8 mouse cellular contexts compared by ENCODE assay signal in genomic region chr7:114275372-114276004, GRCm38 (mm10). TPM values are rescaled to one million over a fixed set of nuclear protein-coding genes. Genes with fewer than 3 reads are reported as not detected.
DNase-seq lines count a peak whose midpoint lies in the region; ATAC-seq and TF ChIP-seq lines count a peak whose summit lies in the region.

No protein-coding gene starts in this region.

- DNase-seq in heart, adult 18-20 months, result no peak
- DNase-seq in G1E (ENCODE audit: low spot score), result no peak
- no peak for DNase-seq in cerebellum, postnatal 4 days (ENCODE audit: low spot score in 2 of 2)
- DNase-seq in gastrocnemius, postnatal 25 days, result no peak
- no peak for DNase-seq in layer of hippocampus, postnatal 10 days (ENCODE audit: low spot score in 2 of 2)

- peak; percentile 63 for ATAC-seq in heart, embryonic 16.5 days (replicated peaks; ENCODE audit: extremely low read depth, insufficient read depth, low FRiP score)
- no peak; the same call in 1 of the 2 replicates for ATAC-seq in G1E (ENCODE audit: extremely low read depth, insufficient number of reproducible peaks, low FRiP score, poor library complexity, severe bottlenecking)
- ATAC-seq in granulocyte monocyte progenitor cell, adult 5-6 weeks (replicated peaks; ENCODE audit: poor library complexity, severe bottlenecking), result peak; percentile 54

- no peaks in the 10 kb centered on the region for H3K9me3 ChIP-seq in heart, embryonic 16.5 days (replicated peaks; ENCODE audit: control insufficient read depth, low read length)
- H3K9me3 ChIP-seq in G1E (replicated peaks), result no peaks in the 10 kb centered on the region
- no peaks in the 10 kb centered on the region for H3K9me3 ChIP-seq in megakaryocyte, embryonic 14.5 days

- H3K4me1 ChIP-seq in heart, embryonic 16.5 days (ENCODE audit: control insufficient read depth, insufficient read depth, low read length), result peaks cover 13% of the 10 kb centered on the region
- H3K4me1 ChIP-seq in G1E (ENCODE audit: insufficient read depth, low read depth, low read length), result peaks cover 20% of the 10 kb centered on the region
- peaks cover 29% of the 10 kb centered on the region for H3K4me1 ChIP-seq in megakaryocyte, embryonic 14.5 days

- 1% methylated on average over 24 of the region's 24 CpGs for WGBS in heart, embryonic 16.5 days

- H3K36me3 ChIP-seq in heart, embryonic 16.5 days (ENCODE audit: control insufficient read depth, insufficient read depth), result peaks cover 19% of the 10 kb centered on the region
- peaks cover 40% of the 10 kb centered on the region for H3K36me3 ChIP-seq in G1E (replicated peaks)
- peaks cover 38% of the 10 kb centered on the region for H3K36me3 ChIP-seq in megakaryocyte, embryonic 14.5 days (replicated peaks; ENCODE audit: low read length)

- TF ChIP-seq CTCF in G1E (IDR thresholded peaks at IDR 0.05; ENCODE audit: low read depth, low read length), result no peak

- no peaks in the 10 kb centered on the region for H3K27me3 ChIP-seq in heart, embryonic 16.5 days (ENCODE audit: control insufficient read depth, insufficient read depth, low read length)
- H3K27me3 ChIP-seq in G1E (ENCODE audit: insufficient read depth, low read length), result no peaks in the 10 kb centered on the region
- no peaks in the 10 kb centered on the region for H3K27me3 ChIP-seq in megakaryocyte, embryonic 14.5 days (replicated peaks)

- peak overlapping the region; percentile 93 for H3K4me2 ChIP-seq in heart, embryonic 16.5 days (ENCODE audit: low read depth, low read length)

- H3K9ac ChIP-seq in heart, embryonic 16.5 days (ENCODE audit: low read length), result peak overlapping the region; percentile 95

- peak overlapping the region; percentile 71 for H3K27ac ChIP-seq in heart, embryonic 16.5 days (ENCODE audit: low read length)

- peak overlapping the region; percentile 96 for H3K4me3 ChIP-seq in heart, embryonic 16.5 days (ENCODE audit: low read length)
- H3K4me3 ChIP-seq in G1E (ENCODE audit: low read depth, low read length), result peak overlapping the region; percentile 98
- peak overlapping the region; percentile 99 for H3K4me3 ChIP-seq in megakaryocyte, embryonic 14.5 days (replicated peaks)

RNA-seq across cellular contexts. Expression of gene Psma1, which starts 0.4 kb away (rescaled TPM):
- 326 and 353 TPM in 2 replicates for polyA plus RNA-seq in heart, embryonic 16.5 days (2015; fragmentation: Nextera tagmentation; extraction: Ambion mirVana)
- total RNA-seq in heart, adult 18-20 months (2021), result 100 to 1,000 TPM; 143 TPM
- total RNA-seq in G1E (2014; fragmentation: Nextera tagmentation) (338 and 390 TPM in 2 replicates), G1E (2017) (397 and 416 TPM in 2 replicates)
- 10.4 and 14.6 TPM in 2 replicates for polyA plus RNA-seq in G1E (2012)
- total RNA-seq in granulocyte monocyte progenitor cell, adult 5-6 weeks (2014; fragmentation: Nextera tagmentation), result 274 and 294 TPM in 2 replicates
- total RNA-seq in granulocyte monocyte progenitor cell, adult 5-6 weeks (2017), result 340 and 376 TPM in 2 replicates
- polyA plus RNA-seq in megakaryocyte, embryonic 14.5 days (2012; ENCODE audit: insufficient read depth, low replicate concordance), result 1.9 and 4.9 TPM in 2 replicates
- total RNA-seq in gastrocnemius, postnatal 25 days (2021), result 10 to 100 TPM; 90.6 to 99.7 TPM
- 100 to 1,000 TPM; 142 to 143 TPM for total RNA-seq in layer of hippocampus, postnatal 10 days (2021)

RNA-seq across cellular contexts. Expression of gene Copb1, which starts 21.0 kb away (rescaled TPM):
- polyA plus RNA-seq in heart, embryonic 16.5 days (2015; fragmentation: Nextera tagmentation; extraction: Ambion mirVana), result 73.3 and 79.4 TPM in 2 replicates
- total RNA-seq in heart, adult 18-20 months (2021), result 10 to 100 TPM; 42.4 to 44.1 TPM
- total RNA-seq in G1E (2014; fragmentation: Nextera tagmentation) (148 and 156 TPM in 2 replicates), G1E (2017) (87.1 and 99.9 TPM in 2 replicates)
- polyA plus RNA-seq in G1E (2012), result 19.6 and 28.5 TPM in 2 replicates
- 79.8 and 118 TPM in 2 replicates for total RNA-seq in granulocyte monocyte progenitor cell, adult 5-6 weeks (2014; fragmentation: Nextera tagmentation)
- total RNA-seq in granulocyte monocyte progenitor cell, adult 5-6 weeks (2017), result 66.0 and 82.7 TPM in 2 replicates
- polyA plus RNA-seq in megakaryocyte, embryonic 14.5 days (2012; ENCODE audit: insufficient read depth, low replicate concordance), result 3.3 TPM in 1 of 2 replicates, not detected in the other
- 10 to 100 TPM; 24.1 to 27.9 TPM for total RNA-seq in gastrocnemius, postnatal 25 days (2021)
- 10 to 100 TPM; 69.2 to 70.5 TPM for total RNA-seq in layer of hippocampus, postnatal 10 days (2021)
